Mouse (Mus musculus): ENCODE measurements at regions not wholly inside any gene's neighbourhood (a gene's known extent, or its start where the extent isn't known, plus 50 kb on each side); places are given as distances from the start of the nearest gene placed in this dataset.

DNA sequence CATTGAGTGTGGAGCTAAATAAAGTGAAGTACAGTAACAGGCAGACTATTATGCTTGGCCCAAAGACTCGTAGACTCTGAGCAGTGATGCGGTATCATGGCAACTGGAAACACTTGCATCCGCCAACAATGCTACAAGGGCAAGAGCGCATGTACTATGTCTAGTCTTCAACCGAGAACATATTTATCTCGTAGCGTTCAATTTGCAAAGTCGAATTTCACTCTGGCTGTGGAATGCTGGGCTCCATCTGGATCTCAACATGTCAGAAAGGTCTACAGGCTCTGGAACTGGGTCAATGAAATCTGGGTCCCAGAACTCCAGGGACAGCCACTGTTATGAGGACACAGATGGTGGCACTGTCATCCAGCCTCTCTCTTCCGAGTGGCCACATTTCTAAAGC, 359.7 kb downstream of the Plk2 start:
- peak in 1 of 2 experiments; percentile 19 for DNase-seq (ENCODE audit: extremely low spot score in 1 of 2, low spot score in 1 of 2)

GRCm38 (mm10) chr13:110756877-110757276, 362.0 kb downstream of the Plk2 start:
- DNase-seq (ENCODE audit: extremely low spot score in 1 of 2, low spot score in 1 of 2), result peak in 1 of 2 experiments; percentile 32

- DNase-seq (ENCODE audit: extremely low spot score in 1 of 2, low spot score in 1 of 2), result no peak
Measured at GRCm38 (mm10) chr13:110769210-110769609, 374.4 kb downstream of the Plk2 start.

DNA sequence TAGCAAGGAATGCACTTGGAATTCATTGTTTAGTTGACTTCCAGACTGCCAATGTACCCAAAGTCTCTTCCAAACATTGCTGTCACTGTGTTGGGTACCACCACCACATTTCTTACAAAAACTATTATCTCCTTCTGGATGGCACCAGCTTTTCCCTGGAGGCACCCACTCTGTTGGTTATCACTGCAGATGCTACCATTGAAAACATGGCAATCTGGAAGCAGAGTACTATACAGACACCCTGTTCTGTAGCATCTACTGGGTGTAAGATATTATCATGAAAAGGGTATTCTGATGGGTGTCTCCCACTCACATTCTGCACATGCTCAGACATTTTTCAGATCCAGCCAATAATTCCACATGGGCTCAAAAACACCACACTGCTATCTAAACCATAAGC, 380.4 kb downstream of the Plk2 start:
- DNase-seq (ENCODE audit: extremely low spot score in 1 of 2, low spot score in 1 of 2), result no peak

- peak; percentile 8 to 30 for DNase-seq (ENCODE audit: extremely low spot score in 1 of 2, low spot score in 1 of 2)
Measured at GRCm38 (mm10) chr13:110784162-110784785, 389.4 kb downstream of the Plk2 start.

GRCm38 (mm10) chr13:110784822-110785221, 390.0 kb downstream of the Plk2 start:
- DNase-seq (ENCODE audit: extremely low spot score in 1 of 2, low spot score in 1 of 2), result peak in 1 of 2 experiments; percentile 19

DNA sequence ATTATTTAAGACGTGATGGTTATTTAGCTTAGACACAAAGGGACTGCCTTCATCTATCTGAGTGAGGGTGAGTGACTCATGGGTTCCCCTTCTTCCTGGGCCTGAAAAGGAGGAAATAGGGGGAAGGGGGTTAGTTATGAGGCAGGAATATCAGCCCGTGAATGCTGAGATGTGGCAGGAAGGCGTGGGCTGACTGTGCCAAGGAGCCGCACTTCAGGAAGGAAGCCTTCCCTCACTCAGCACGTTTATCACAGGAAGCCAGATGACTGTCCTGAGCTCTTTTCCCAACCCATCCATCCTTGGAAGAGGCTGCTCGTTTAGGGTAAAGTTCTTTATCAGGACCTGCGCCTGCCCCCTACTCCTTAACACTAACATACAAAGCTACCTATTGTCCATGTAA, 403.5 kb downstream of the Plk2 start:
- no peak for DNase-seq (ENCODE audit: extremely low spot score in 1 of 2, low spot score in 1 of 2)

DNA sequence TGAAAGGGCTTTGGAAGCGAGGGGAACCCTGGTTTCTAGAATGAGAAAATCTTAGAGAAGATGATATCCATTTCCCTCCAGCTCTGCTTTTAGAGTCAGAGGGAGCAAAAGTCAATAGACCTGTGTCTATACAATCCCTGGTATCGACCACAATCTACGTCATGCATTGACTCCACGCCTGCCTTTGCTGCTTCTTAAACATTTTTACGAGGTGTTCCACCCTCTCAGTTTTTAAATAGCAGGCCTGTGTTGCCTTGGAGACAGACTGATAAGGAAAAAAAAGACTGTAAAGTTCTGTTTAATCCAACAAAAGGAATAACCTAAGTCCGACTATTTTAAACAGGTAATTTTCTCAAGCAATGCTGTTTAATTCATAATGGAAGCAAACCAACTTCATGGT, 408.0 kb downstream of the Plk2 start:
- peak in 1 of 2 experiments; percentile 25 for DNase-seq (ENCODE audit: extremely low spot score in 1 of 2, low spot score in 1 of 2)

DNA sequence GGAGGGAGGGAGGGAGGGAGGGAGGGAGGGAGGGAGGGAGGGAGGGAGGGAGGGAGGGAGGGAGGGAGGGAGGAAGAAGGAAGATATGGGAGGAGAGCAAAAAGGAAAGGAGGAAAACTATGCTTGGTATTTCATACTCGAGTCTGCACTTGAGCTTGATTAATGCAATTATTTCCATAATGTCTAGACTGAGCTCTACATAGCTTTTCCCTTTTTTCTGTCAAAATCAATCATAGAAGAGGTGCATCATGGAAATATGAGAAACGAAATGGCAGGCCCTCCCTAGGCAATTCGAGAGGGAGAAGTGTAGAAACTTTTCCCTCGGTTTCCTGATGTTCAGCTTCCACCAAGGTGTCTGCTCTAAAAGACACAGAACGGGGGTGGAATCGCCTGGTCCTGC, 417.6 kb downstream of the Plk2 start:
- no peak for DNase-seq (ENCODE audit: extremely low spot score in 1 of 2, low spot score in 1 of 2)

GRCm38 (mm10) chr13:110814066-110814465, 419.2 kb downstream of the Plk2 start:
- DNase-seq (ENCODE audit: extremely low spot score in 1 of 2, low spot score in 1 of 2), result no peak

GRCm38 (mm10) chr13:110819301-110819862, 424.5 kb downstream of the Plk2 start:
- DNase-seq (ENCODE audit: extremely low spot score in 1 of 2, low spot score in 1 of 2), result no peak

- no peak for DNase-seq (ENCODE audit: extremely low spot score in 1 of 2, low spot score in 1 of 2)
Measured at GRCm38 (mm10) chr13:110824878-110825277, 429.9 kb upstream of the Actbl2 start.

DNA sequence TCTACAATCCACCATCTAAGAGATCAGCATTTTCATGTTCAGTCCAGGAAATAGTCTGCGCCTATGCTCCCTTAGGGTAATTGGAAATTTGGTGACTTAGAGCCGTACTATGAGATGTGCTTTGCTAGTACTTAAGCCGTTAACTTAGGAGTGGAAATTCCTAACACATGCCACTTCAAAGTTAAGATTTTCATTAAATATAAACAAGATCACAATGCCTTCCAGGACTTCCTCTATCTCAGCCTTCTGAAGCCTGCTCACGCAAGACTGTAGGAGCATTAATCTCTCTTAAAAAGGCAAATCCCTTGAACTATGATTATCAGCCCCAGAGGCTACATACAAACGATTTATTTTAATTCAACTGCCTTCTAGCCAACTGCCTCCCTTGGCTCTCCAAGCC, 422.4 kb upstream of the Actbl2 start:
- no peak for DNase-seq (ENCODE audit: extremely low spot score in 1 of 2, low spot score in 1 of 2)

DNA sequence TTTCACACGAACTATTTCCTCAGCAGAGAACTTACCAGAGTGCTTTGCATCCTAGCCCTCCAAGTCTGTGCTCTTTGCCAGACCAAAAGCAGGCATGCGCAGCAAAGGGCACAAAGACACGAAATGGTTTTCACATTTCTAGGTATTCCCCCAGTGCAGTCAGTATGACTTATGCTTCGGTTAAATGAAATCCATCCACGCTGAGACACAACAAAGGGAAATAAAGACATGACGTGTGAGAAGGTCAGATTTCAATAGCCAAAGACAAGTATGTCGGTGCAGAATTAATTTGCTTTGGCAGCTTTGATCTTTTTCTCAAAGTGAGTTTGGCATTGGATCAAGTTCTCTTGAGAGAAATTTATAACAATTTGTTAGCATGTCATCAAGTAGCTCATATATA, 417.9 kb upstream of the Actbl2 start:
- no peak for DNase-seq (ENCODE audit: extremely low spot score in 1 of 2, low spot score in 1 of 2)

GRCm38 (mm10) chr13:110841949-110842348, 412.9 kb upstream of the Actbl2 start:
- peak; percentile 5 to 43 for DNase-seq (ENCODE audit: extremely low spot score in 1 of 2, low spot score in 1 of 2)

- no peak for DNase-seq (ENCODE audit: extremely low spot score in 1 of 2, low spot score in 1 of 2)
Measured at GRCm38 (mm10) chr13:110845695-110846094, 409.1 kb upstream of the Actbl2 start.

GRCm38 (mm10) chr13:110852996-110853727, 401.7 kb upstream of the Actbl2 start:
- DNase-seq (ENCODE audit: extremely low spot score in 1 of 2, low spot score in 1 of 2), result no peak

DNA sequence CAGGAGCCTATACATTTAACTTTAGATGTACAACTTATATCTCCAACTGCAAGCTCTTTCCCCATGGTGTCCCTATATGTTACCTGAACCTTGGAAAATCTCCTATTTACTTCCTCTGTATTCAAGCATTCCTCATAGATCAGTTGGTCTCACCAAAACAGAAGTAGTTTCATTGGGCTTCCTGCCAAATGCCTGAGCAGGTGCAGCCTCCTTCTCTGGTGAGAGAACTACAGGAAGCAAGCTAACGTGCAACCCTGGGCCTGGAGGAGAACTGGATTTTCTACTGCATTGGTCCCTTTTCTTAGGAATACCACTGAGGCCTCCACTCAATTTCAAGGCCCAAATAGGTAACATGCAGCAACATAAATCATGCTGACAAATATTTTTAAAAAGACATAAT, 400.6 kb upstream of the Actbl2 start:
- DNase-seq (ENCODE audit: extremely low spot score in 1 of 2, low spot score in 1 of 2), result no peak

DNA sequence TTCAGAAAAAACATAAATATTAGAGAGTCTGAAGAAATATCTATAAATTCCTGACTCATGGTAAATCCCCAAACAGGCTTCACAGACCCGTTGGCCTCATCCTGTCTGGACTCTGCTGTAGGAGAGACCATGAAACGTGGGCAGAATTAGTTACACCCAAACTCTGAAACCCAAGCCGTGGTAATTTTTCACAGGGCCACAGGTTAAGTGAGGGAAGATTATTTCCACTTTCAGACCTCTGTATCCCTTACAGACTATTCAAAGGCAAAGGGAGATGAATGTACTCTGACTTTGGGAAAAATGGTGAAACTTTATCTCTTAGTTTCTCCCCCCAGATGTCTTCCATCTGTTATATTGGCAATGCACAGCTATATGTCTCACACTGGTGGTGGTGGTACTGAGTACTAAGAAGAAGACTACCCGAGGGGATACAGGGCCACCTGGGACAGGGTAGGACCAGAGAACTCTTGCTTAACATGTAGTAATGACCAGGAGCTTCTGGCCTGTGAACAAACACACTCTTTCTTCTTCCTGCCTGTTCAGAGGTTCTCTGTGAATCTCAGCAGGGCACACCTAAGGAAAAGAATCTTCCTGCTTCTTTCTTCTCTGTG, 388.8 kb upstream of the Actbl2 start:
- DNase-seq (ENCODE audit: extremely low spot score in 1 of 2, low spot score in 1 of 2), result no peak

DNA sequence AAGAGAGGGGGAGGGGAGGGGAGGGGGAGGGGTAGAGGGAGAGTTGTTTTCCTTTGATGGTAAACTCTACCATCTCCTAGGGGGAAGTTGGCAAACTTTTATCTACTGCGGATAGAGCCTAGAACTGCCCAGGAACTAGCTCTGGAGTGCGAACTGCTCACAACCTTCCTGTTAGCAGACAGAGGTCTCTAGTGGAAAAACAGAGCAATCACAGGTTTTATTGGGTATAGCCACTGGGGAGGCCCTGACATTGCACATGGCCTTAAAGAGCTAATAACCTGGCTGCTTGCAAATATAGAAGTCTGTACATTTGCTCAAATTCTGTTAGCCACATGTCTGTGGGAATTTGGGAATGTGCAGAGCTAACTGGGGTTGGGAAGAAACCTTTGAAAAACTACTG, 388.1 kb upstream of the Actbl2 start:
- no peak for DNase-seq (ENCODE audit: extremely low spot score in 1 of 2, low spot score in 1 of 2)

DNA sequence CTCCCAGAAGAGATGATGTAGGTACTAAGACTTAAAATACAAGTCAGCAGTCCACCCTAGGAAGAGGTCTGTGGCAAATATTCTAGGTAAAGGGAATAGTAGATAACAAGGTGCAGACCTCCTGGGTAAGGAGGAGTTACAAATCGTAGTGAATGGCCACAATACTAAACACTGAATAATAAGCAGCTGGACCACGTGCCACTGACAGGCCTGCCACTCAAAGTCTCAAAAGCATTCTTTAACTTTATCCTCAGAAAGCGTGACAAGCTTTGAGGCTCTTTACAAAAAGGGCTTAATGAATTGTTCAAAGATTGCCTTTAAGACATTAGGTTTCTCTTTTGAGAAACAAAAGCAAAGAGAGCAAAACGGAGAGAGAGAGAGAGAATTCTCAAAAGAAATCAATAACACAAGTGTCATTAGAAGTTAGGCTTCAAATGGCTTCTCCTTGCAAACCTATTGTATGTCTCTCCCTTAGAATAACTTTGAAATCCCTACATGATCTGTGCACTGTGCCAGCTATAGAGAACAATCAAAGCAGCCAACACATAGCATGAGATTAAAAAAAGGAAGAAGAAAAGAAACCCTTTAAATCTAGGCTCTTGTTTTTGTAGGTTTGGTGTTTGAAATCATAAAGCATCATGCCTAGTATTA, 383.6 kb upstream of the Actbl2 start:
- no peak for DNase-seq (ENCODE audit: extremely low spot score in 1 of 2, low spot score in 1 of 2)

All from frontal cortex, adult 2 months (tissue).